Mouse (Mus musculus) myocyte (in vitro differentiated cells): ENCODE data around the gene Apol7a.
"Not testable (repeated sequence)": the region's sequence is repeated elsewhere in the genome, so short reads cannot be mapped to it uniquely, and the experiment has no call there.

Experiments used
- E2F4 ChIP-seq: IDR thresholded peaks from one replicate; pipeline ENCODE4 v1.6.1; 2011; ENCODE audit warnings: mild to moderate bottlenecking, control low read depth, moderate library complexity; ENCODE audit not compliant: insufficient read depth
- MYOD1 ChIP-seq, 3 experiments: IDR thresholded peaks; one replicate each; pipeline ENCODE4 v1.6.1; 2011; ENCODE audit warnings: control low read depth in 2 of 3, low read depth in 2 of 3, mild to moderate bottlenecking in 2 of 3, moderate library complexity in 1 of 3; ENCODE audit not compliant: insufficient read length in 2 of 3, control insufficient read depth in 1 of 3
- MYOG ChIP-seq, 3 experiments: IDR thresholded peaks; one replicate each; pipeline ENCODE4 v1.6.1; 2011; ENCODE audit warnings: control low read depth in 2 of 3, low read depth in 2 of 3, mild to moderate bottlenecking in 2 of 3; ENCODE audit not compliant: insufficient read length in 2 of 3, control insufficient read depth in 1 of 3, insufficient read depth in 1 of 3
- POLR2A ChIP-seq: IDR thresholded peaks from one replicate; pipeline ENCODE4 v1.6.1; 2011; ENCODE audit warnings: low read depth, mild to moderate bottlenecking, control low read depth, moderate library complexity; ENCODE audit not compliant: insufficient read length
- POLR2AphosphoS2 ChIP-seq: IDR thresholded peaks from one replicate; pipeline ENCODE4 v1.6.1; 2011; ENCODE audit warnings: low read depth, control low read depth; ENCODE audit not compliant: insufficient read length
- REST ChIP-seq: IDR thresholded peaks from one replicate; pipeline ENCODE4 v1.6.1; 2011; ENCODE audit warnings: mild to moderate bottlenecking, control low read depth, moderate library complexity; ENCODE audit not compliant: insufficient read depth, insufficient read length
- SRF ChIP-seq: IDR thresholded peaks from one replicate; pipeline ENCODE4 v1.6.1; 2011; ENCODE audit warnings: low read depth; ENCODE audit not compliant: control insufficient read depth, insufficient read length
- USF1 ChIP-seq: IDR thresholded peaks from one replicate; pipeline ENCODE4 v1.6.1; 2011; ENCODE audit warnings: low read depth, mild to moderate bottlenecking, control low read depth, moderate library complexity

DNA sequence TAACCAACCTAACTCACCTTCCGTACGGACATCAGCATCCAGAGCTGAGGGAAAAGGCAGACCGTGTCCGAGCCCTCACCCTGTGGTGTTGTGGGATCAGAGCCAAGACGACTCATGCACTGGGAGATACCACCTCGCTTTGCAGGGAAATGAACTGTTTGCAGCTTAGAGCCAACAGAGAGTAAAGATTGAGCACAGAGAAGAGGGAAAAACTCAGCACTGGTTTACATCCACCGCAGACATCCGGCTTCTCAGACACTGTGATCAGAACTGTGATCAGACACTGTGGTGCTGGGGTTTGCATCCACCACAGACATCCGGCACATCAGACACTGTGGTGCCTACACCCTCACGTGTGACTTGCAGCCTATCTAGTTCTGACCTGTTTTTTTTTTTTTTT lies 7.5 kb upstream of the Apol7a start:
- TF ChIP-seq POLR2AphosphoS2; E2F4; POLR2A; USF1; SRF; MYOD1 (IDR thresholded peaks at IDR 0.05; ENCODE audit: control insufficient read depth in 1 of 3, insufficient read length in 2 of 3, low read depth in 2 of 3); REST; MYOG (IDR thresholded peaks at IDR 0.05; ENCODE audit: control insufficient read depth in 1 of 3, insufficient read depth in 1 of 3, insufficient read length in 2 of 3, low read depth in 2 of 3): not testable (repeated sequence)
